Mouse (Mus musculus): Measurements from ENCODE around the gene Scrn1.
A peak's percentile ranks its signal among the peaks of the same experiment; 100 is the strongest.

Gene Scrn1

DNA sequence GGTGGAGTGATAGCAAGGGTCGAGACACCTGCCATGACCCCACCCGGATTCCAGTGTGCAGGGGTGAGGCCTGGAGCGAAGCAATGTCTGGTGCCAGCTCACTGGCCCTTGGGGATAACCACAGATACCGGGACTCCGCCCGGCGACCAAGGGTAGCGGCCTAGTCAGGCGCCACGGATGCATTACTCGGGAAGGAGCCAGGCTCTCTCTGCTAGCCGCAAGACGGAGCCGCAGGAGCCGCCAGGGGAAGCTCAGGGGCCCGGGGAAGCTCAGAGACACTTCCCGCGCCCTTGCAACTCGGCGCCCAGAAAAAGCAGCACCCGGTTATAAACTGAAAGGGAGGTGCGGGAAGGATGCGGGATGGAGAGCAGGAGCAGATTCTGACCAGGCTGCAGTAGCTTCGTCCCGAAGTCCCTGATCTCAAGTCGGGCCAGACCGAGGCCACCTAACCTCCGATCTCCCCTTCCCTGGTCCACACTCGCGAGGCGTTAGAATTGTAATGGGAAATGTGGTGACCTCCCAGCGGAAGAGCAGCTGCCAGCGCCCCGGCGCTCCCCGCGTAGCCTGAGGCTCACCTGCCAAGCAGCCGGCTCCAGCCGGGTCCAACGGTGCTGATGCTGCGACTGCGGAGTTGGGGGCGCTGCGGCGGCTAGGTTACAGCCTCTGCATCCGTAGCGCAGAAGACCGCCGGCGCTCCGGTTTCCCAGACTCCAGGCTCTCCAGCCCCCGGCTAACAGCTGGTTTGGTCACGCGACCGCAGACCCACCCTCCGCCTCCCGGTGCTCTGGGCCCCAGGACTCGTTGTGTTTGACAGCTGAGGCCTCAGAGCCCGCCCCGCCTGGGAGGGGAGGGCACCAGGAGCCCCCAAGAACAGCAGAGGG is at the start of gene Scrn1:
TSS of gene Scrn1 (minus strand) at position 825 of the 881 bp plus-strand sequence.
- peak; percentile 36 for DNase-seq

DNA sequence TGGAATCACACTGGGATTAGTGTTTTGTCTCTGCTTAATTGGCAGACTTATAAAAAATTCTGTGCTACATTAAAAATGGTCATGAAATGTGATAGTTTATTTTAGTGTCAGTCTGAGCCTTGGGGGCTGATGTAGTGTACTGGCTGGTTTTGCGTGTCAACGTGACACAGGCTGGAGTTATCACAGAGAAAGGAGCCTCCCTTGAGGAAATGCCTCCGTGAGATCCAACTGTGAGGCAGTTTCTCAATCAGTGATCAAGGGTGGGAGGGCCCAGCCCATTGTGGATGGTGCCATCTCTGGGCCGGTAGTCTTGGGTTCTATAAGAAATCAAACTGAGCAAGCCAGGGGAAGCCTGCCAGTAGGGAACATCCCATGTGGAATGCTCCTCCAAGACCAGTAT is 40.0 kb upstream of the Scrn1 start:
- DNase-seq = no peak

DNA sequence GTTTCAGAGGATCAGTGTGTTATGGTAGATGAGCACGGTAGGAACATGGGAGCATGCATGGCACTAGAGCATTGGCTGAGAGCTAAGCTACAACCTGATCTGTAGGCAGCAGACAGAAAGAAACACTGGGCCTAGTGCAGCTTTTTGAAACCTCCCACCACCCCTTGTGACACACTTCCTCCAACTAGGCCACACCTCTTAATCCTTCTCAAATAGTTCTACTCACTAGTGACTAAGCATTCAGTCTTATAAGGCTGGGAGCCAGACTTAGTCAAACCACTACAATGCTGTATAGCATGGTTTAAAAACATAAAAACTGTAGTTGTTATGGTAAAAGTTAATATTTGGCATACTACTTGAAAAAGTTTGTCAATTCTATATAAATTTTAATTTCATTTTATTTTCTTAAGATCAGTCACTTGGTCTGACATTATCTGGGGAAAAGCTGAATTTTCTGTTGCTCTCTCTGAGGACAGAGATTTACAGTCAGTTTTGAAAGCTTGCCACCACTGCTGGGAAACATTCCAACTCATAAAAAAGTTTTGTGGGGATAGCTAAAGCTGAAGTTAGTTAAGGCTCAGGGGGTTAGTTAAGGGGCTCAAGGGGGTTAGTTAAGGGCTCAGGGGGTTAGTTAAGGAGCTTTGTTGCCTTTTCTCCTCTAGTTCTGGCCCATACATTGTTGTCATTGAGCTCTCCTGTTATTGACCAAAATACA is 37.9 kb upstream of the Scrn1 start:
- DNase-seq = no peak

DNA sequence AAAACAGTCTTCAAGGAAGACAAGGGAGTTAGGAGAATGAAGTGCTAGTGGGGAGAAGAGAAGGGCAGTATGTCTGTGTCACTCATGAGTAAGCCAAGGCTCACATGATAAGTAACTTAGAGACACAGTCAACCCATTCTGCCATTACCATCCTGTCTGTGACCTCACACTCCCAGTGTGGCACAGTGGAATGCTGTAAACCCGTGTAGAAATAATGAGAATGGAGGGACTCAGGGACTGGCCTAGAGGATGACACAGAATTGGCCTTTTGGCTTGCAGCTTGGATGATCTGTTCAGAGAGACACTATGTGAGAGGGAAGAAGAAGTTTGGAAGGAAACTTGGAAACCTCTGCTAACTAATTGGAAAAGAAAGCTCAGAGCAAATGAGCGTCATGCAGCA is 36.6 kb upstream of the Scrn1 start:
- no peak for DNase-seq

DNA sequence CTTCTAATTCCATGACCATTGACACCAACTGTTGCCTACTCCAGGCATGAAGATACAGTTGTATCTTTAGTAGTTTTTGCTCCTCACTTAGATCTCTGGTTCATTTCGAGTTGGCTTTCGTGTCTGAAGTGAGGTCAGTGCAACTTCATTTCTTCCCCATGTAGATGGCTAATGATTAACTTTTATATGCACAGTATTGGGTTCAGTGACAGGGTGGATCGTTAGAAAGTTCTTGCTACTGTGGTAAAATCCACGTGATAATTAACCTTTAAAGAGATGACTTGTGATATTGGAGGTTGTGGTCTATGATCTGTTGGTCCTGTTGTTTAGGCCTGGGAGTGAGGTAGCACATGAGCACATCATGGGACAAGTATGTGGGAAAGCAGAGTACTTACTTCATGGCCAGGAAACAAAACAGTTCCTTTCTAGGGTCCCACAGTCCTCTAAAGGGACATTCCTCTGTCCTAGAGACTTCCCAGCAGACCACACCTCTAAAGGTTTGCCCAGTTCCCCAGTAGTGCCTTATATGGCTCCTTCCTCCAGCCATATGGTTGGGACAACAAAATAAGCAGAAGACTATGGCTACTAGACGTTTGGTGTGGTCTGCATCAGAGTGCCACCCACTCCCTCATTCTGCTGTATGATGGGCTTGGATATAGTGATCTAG is 34.5 kb upstream of the Scrn1 start:
- DNase-seq = no peak

DNA sequence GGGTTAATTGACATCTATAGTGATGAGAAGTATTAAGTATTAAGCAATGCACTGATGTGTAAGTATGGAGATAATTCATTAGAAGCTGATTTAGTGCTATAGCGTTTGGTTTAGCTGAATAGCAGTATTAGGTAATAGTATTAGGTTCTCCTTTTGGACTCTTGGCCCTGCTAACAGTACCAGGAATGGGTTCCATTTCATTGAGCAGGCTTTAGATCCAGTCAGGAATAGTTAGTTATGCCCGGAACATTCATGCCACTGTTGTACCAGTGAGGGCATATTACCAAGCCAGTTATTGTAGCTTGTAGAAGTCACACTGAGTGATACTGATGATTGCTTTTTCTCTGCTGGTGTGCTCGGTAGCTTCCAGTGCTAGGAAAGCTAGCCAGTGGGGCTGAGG is 31.4 kb upstream of the Scrn1 start:
- DNase-seq = no peak

DNA sequence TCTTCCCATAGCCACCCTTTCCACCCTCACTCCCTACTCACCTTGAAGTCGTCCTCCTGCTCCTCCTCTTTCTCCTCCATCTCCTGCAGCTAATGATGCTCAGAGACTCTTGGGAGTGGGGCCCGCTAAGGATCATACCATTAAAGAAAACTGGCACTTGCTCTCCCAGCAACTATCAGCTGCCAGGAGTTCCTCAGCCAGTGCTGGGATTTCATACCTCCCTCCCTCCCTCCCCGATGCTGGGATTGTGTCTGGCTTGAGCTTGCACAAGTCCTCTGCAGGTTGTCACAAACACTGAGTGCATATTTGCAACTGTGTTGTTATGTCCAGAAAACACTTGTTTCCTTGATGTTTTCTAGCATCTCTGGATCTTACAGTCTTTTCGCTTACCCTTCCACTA is 30.9 kb upstream of the Scrn1 start, which contains the start of gene Fkbp14:
TSS of gene Fkbp14 (minus strand) at position 101 of the 400 bp plus-strand sequence.
- DNase-seq = no peak

DNA sequence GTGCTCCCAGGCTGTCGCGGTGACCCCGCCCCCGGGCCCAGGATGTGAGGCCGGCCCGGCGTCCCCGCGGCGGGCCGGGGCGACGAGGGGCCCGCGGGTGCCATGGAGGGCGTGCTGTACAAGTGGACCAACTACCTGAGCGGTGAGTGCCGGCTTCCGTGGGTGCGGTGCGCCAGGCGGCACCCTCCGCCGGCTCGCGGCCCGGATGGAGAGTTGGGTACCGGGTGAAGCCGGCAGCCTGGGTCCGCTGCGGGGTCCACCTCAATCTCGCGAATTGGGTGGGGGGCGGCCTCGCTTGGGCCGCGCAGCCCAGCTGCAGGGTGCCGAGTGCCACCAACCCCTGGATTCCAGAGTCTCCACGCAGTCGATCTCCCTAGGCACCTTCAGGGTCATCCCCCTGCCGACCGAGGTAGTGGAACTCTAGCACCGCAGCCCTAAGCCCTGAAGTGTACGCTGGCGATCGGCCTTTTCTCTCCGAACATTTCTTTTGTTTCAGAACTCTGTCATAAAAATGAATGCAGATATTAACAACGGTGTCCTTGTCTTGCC is 29.1 kb upstream of the Scrn1 start:
- DNase-seq = no peak

DNA sequence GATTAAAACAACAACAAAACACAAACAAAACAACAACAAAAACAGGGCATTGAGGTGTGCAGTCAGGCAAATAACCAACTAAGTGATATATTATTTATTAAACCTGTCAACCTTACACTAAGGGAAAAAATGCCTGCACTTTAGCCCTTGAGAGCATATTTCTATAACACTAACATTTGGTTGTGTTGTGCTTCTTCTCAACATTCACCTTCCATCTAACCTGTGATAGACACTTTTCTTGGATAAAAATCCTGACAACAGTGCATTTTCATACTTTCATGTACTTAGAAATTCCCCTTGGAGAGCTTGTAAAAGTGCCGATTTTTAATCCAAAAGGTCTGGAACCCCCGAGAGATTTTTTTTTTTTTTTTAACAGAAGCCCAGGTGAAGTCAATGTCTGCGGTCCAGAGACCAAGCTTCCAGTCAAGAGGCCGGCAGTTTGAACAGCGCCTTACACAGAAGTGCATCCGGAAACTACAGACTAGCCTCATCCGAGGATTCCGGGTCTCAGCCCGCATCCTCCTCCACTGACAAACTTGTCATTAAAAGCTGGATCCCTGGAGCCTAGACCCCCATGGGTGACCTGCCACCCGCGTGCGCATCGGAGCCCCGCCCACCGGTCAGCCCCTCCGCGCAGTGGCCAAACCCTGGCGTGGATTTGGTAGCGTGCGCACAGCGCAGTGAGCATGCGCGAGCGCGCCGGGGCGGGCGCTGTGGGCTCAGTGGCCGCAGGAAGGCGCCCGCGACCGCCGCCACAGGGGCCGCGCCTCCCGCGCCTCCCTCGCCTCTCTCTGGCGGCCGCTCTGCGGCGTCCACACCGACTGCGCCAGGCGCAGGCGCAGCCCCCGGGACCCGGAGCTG is 28.4 kb upstream of the Scrn1 start, which contains the start of gene Plekha8:
TSS of gene Plekha8 (plus strand) at position 643 of the 861 bp plus-strand sequence.
- DNase-seq = peak; percentile 84

DNA sequence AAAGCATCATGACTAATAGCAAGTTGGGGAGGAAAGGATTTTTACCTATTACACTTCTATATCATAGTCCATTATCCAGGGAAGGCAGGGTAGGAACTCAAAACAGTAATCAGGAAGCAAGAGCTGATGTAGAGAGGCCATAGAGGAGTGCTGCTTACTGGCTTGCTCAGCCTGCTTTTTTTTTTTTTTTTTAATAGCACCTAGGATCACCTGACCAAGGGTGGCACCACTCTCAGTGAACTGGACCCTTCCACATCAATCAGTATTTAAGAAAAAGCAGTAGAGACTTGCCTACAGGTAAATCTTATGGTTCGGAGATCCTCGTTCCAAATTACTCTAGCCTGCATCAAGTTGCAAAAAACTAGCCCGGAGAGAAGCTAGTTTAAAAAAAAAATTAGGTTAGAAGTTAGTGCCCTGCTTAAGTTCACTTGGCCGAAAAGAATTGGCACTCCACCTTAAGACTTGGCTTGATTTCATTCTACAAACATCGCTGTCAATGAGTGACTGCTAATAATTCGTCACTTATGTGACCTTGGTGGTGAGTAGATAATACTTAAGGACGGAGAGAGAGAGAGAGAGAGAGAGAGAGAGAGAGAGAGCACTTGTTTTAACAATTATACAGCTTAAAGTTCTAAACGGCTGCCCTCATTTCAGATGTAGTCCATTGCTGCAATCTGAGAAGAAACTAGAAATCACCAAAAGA is 27.6 kb upstream of the Scrn1 start:
- DNase-seq = no peak

DNA sequence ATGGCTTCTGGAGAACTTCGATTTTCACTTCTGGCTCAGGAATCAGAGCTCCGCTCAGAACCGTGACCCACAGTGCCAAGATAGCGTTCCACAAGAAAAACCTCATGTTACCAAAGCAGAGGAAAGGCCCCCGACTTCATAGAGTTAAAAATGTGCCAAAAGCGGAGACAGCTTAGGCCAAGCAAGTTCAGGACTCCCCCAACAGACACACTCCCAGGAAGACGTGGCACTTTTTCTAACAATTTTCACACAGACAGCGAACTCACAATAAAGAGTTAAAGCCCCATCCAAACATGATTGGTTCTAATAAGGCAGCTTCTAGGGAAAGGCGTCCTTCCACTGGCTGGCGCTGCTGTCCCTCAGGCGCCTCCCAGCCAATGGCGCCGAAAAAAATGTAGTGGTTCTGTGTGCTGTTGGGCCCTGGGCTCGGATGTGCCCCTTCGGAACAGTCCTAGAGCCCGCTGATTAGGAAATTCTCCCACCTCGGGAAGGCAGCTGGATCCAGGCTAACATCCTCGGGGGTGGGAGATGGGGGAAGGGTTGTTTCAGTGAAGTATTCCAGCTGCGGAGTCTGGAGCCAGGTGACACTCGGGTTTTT is 26.7 kb upstream of the Scrn1 start:
- peak; percentile 77 for DNase-seq

DNA sequence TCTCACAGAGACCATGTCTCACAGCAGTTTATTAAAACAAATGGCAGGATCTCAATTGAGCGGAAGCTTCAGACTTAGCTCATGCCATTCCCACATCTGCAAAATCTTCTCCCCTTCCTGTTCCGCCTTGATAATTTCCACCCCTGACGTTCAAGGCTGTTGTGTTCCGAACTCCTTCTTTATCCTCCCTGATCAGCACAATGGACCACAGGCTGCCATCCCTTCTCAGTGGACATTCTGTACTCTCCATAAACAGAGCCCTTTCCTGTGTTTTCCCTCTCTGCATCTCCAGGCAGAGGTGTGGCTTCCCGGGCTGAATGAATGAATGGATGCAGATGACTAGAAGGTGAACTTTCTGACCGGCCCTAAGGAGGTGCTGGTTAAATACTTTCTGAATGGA is 25.5 kb upstream of the Scrn1 start:
- DNase-seq = no peak

DNA sequence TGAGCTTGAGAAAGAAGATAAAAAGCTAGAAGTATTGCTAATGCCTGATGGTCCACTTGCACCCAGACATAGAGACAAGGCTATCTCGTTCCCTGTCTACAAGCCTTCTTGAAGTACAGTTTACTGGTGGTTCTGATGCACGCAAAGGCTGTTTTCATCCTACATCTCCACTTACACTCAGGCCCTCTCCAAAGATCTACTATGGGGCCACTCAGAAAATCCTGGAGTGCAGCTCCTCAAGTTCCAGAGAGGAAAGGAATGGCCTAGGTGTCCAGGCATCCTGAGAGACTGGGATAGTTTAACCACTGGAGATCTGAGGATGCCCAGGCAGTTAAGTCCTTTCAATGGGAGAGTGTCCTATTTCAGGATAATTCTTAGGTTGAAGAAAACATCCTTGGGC is 24.4 kb upstream of the Scrn1 start:
- DNase-seq = no peak

DNA sequence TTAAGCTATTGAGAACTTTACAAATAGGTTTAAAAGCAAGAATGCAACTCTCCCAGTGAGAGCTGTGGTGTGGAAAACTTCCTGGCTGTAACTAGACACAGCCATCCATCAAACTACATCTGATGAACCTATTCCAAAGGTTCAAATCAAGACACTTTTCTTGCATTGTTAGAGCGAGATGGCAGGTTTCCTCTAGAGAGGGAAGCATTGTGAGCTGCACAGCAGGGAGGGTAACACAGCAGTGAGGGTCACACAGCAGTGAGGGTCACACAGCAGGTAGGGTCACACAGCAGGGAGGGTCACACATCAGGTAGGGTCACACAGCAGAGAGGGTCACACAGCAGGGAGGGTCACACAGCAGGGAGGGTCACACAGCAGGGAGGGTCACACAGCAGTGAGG is 21.9 kb upstream of the Scrn1 start:
- DNase-seq = no peak

DNA sequence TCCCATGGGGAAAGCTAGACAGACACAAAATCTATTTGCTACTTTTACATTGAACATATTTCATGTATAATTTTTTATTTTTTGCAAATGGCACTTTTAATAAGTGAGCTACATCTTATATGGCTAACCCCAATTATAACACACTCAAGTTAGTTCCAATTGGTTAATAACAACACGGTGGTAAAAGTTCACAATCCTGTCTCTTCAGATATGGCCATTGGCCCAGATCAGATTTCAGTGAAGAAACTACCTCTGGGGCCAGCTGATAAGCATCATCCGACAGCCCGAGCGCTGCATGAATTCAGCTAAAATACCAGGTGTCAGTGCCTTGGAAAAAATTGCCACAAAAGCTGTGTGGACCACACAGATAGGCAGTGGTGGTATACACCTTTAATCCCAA is 21.4 kb upstream of the Scrn1 start:
- DNase-seq = no peak

DNA sequence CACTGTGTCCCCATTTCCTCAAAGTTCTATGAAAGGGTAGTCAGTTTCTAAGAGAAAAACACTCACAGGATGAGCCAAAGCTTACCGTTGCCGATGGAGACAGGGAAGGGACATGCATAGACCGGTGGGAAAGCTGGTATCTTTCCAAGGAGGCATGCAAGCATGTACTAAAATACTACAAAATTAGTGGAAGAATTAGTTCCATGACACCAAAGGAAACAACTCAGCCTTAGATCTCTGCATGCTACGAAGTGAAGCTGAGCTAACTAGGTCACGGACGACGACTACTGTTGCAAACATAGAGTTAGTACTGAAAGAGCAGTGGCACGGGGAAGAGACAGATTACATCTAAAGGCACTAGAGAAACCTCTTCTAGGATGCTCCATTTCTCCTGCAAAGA is 20.6 kb upstream of the Scrn1 start:
- no peak for DNase-seq

DNA sequence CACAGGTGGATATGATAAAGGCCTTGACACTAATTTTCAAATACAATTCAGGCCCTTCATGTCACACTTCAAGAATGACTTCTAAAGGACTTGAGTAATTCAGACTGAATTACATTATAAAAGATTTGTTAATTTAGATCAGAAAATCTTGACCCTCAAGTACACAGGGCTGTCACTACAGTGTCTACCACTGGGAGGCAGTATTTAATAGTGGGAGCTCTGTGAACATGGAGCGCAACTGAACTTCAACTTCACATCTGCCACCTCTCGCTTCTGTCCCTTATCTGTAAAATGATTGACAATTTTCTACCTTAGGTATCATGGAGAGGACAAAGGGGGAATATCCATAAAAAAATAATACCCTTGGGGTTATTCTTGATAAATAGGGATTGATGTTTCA is 19.9 kb upstream of the Scrn1 start:
- DNase-seq = peak; percentile 50

DNA sequence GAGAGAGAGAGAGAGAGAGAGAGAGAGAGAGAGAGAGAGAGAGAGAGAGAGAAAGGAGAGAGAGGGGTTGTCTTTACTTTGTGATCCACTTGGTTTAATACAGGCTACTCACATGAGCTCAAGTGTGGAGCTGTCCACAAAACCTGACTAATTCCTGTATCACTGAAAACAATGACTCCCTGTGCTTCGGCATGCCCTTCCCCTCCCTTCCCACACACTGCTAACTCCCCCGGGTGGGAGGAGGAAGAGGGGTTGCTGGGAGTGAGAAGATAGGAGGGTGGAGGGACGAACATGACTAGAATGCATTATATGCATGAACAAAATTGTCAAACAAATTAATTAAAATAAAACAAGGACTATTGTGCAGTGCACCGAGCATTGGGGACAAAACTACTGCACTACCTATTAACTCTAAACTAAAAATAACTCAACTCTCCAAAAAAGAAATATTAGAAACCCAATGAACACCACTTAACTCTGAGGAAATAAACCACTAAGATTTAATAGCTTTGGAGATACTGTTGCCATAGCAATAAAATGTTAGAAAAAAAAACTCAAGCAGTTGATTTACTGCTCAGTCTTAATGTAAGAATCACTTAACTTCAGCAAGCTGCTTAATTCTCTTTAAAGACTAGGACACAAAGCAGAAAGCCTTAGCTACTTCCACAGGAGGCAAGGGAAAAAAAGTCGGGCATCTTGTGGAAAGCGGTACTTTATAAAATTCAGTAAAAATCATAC is 7.1 kb upstream of the Scrn1 start:
- no peak for DNase-seq

DNA sequence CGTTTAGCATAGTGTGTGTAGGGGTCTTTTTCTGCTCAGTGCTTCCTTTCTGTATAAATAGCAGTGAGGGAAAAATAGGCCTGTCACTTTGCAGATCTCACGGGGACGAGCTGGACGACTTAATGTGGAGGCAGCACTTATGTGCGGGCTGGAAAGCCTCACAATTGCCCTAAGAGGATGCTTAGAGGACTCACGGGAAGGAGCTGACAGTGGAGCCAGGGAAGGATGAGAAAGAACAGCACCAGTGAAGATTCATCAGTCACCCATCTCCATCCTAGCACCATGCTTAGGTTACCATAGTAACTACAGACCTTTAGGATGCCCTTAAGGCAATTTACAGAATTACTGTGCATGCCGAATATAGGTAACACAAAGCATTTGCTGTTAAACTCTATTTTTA is 3.5 kb upstream of the Scrn1 start:
- no peak for DNase-seq

DNA sequence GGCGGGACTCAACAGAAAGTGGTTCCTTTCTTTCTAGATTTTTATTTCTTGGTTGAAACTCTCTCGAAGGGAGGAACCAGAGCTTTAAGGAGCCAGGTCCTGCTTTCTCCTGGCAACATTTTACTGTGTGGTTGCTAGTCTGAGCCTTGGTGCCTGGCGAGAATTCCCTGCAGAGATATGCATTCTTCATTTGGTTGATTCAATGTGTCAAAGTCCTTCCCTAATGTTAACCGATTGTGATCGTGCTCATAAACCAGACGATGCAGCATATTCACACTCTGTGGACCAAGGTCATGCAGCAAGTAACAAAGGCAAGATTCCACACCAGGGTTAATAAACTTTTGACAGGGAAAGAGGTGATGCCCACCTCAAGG is 244 bp upstream of the Scrn1 start:
- DNase-seq = no peak

DNA sequence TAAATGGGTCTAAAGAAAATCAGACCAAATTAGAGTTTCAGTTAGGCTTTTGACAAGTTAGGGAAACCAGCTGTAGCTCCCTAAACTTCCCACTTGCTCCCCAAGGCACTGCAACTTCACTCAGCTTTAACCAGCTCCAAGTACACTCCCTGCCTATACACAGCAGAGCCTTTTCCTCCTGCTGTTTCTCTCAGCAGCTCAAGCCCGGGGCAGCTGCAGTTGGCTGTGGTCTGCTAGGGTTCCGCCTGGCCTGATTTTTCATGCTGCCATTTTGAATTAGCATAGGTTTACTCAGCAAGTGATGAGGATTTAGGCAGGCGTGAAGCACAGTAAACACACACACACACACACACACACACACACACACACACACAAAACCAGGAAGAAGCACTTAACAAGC is 1.3 kb downstream of the Scrn1 start:
- DNase-seq = no peak

Data from thymus, postnatal 25 days (tissue).